Mouse (Mus musculus): ENCODE measurements around the gene Fbxo3.
"Not testable (repeated sequence)": the region's sequence is repeated elsewhere in the genome, so short reads cannot be mapped to it uniquely, and the experiment has no call there.

Gene Fbxo3

GRCm38 (mm10) chr2:104098529-104099230, 71.2 kb downstream of the Fbxo3 start:
- no peak for DNase-seq

GRCm38 (mm10) chr2:104099231-104099585, 71.7 kb downstream of the Fbxo3 start:
- DNase-seq, result no peak

GRCm38 (mm10) chr2:104099946-104100345, 72.4 kb downstream of the Fbxo3 start:
- DNase-seq, result no peak

- no peak for DNase-seq
Measured at GRCm38 (mm10) chr2:104104800-104105199, 77.3 kb downstream of the Fbxo3 start.

- DNase-seq, result not testable (repeated sequence)
Measured at GRCm38 (mm10) chr2:104109021-104109420, 81.5 kb downstream of the Fbxo3 start.

GRCm38 (mm10) chr2:104109528-104109927, 82.0 kb downstream of the Fbxo3 start:
- no peak for DNase-seq

- DNase-seq, result no peak
Measured at GRCm38 (mm10) chr2:104110031-104110430, 82.5 kb downstream of the Fbxo3 start.

- DNase-seq, result not testable (repeated sequence)
Measured at GRCm38 (mm10) chr2:104111170-104111797, 83.8 kb downstream of the Fbxo3 start.

Measured in thymus, postnatal 25 days (tissue).